Mouse (Mus musculus) inflammation-experienced regulatory T-cells (primary cell): ENCODE measurements around the gene Gm17720. TPM values are rescaled to one million over a fixed set of nuclear protein-coding genes. Genes with fewer than 3 reads are reported as not detected.

Experiments
- polyA plus RNA-seq, 2 experiments: library from polyadenylated mRNA; unstranded; fragments of 100-300 nt; shearing (Covaris generic); gene quantifications; one replicate each; pipeline ENCODE4 v1.2.1; 2017

The Gm17720 gene
- polyA plus RNA-seq, result not detected

DNA sequence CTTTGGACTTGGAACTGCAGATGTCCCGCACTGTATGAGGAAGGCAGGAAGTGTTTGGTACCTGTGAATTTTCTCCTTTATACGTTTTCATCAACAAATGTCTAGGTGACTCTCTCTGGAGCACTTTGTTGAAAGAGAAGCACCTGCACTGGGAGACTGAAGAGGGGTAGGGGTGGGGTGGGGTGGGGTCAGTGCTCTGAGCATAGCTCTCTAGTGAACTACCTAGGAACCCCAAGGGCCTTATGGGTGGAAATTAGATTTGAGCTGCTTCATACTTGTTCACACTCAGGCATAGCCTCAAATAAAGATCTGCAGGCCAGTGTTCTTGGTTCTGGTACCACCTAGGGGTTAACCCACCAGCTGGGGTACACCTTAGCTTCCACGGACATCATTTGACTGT lies at the start of gene Gm17720:
Gm17720 (minus strand) TSS at position 101 of the 400 bp plus-strand sequence.

GRCm38 (mm10) chr8:110100907-110101306 lies 1.6 kb downstream of the Gm17720 start, which contains the start of gene Gm21964:
Gm21964 (plus strand) TSS chr8:110101207.

DNA sequence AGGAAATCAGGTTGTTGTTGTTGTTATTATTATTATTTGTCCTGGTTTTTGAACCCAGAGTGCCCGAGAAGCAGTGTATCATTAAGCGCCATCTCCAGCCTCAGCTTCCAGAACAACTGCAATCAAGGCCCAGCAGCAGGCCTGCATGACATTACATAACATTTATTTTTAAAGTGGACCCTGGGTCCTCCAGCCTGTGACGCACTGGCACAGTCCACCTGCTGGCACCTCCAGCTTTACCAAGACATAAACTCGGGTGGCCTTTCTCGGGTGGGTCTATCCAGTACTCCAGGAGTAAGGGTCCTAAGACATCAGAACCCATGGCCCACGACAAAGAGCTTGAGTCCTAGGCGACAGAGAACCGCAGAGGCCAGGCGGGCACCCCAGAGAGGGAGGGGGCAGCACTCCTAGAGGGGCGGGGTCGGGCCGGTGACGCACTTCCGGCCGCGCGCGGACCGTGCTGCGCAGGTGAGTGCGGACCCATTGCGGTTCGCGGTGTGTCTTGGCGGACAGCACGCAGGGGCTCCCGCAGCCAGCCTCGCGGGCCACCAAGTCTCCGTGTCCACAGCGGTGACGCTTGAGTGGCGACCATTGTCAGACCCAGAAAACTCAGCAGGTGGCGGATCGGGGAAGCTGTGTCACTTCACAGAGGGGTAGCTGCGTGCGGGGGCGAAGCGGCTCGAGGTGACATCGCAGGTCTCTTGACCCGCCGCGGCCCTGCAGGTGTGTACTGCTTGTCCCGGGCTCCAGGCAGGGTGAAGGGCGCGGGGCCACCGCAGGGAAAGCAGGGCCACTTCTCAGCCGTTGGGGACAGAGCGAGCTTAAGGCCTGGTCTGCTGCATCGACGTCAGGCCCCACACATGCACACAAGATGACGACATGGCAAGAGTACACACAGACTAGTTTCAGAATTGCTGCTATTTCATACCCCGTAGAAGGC lies 23.0 kb downstream of the Gm17720 start, which contains the start of gene Zfp612:
Zfp612 (plus strand) TSS at position 465 of the 940 bp plus-strand sequence.

DNA sequence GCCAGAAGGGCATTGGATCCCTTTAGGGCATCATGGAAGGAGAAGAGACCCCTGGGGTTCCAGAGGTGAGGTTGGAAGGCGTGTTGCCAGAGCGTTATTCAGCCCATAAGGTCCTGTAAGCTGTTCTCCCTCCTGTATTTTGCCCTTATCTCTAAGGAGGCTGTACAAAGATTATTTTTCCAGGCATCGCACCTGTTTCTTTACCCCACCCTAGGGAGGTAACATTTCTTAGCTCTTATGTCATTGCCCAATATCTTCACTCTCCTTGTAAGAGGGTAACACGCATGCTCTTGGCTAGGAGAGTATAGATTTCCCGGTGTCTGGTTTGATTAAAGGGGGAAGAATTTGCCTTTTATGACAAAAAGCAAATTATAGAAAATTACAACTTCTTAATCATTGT lies 62.9 kb downstream of the Gm17720 start, which contains the start of gene Chst4:
Chst4 (minus strand) TSS at position 82 of the 400 bp plus-strand sequence.

Other genes starting within 250 kb of the Gm17720 start
- under 1 TPM; 0.54 to 0.77 TPM for gene Phlpp2, start 234.2 kb downstream of the Gm17720 start, polyA plus RNA-seq
- gene Marveld3, start 140.6 kb downstream of the Gm17720 start, polyA plus RNA-seq, result 1 to 10 TPM in 1 of 2 experiments, under 1 TPM in 1; 0.20 to 1.8 TPM
- not detected for gene Tat, start 112.3 kb downstream of the Gm17720 start, polyA plus RNA-seq
- under 1 TPM in 1 of 2 experiments, not detected in 1; 0.48 TPM for gene Chst4, start 63.0 kb downstream of the Gm17720 start, polyA plus RNA-seq
- gene Zfp612, start 23.0 kb downstream of the Gm17720 start, polyA plus RNA-seq, result 1 to 10 TPM; 3.1 to 4.4 TPM
- gene Gm21964, start 1.5 kb downstream of the Gm17720 start, polyA plus RNA-seq, result under 1 TPM in 1 of 2 experiments, not detected in 1; 0.11 TPM
- not detected for gene Calb2, start 65.5 kb upstream of the Gm17720 start, polyA plus RNA-seq
- 10 to 100 TPM in 1 of 2 experiments, 1 to 10 TPM in 1; 9.4 to 11.9 TPM for gene Cmtr2, start 112.9 kb upstream of the Gm17720 start, polyA plus RNA-seq
- 1 to 10 TPM; 1.1 to 2.2 TPM for gene Hydin, start 164.2 kb upstream of the Gm17720 start, polyA plus RNA-seq